Mouse (Mus musculus) left cerebral cortex, adult 11 months (tissue): Measurements from ENCODE around the gene Oasl2.
"Not testable (repeated sequence)": the region's sequence is repeated elsewhere in the genome, so short reads cannot be mapped to it uniquely, and the experiment has no call there.

Source experiments
- DNase-seq: peaks from one replicate; pipeline ENCODE4 v3.0.0; 2022; ENCODE audit warnings: low spot score

Oasl2 gene

DNA sequence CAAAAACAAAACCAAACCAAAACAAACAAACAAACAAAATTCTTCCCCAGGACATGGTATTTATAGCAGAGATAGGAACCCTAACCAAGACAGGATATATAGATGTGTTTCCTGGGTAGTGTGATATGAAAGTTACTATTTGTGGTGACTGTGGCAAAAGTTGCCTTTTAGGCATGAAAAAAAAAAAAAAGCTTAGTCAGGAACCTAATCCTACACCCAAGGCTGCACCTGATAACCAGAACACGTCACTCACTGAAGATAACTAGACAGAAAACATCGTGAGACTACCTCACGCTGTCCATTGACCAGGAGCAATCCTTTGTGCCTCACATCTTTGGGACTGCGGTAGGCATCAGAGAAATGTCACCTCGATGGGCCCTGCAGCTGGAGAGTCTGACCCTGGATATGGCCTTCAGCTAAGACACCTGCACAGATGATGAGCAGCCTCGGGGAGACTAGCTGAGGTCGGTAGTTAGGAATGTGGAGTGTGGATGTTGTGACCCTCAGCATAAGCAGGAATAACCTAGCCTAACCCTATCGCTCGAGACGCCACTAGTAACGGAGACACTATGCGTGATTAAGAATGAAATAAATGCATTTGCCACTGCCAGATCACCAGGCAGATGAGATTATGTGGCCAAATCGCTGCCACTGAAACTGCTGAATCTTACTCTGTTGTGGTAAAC lies at the start of gene Oasl2:
Gene Oasl2, plus strand, starts transcription at position 249 of the 686 bp plus-strand sequence.
- DNase-seq: no peak

DNA sequence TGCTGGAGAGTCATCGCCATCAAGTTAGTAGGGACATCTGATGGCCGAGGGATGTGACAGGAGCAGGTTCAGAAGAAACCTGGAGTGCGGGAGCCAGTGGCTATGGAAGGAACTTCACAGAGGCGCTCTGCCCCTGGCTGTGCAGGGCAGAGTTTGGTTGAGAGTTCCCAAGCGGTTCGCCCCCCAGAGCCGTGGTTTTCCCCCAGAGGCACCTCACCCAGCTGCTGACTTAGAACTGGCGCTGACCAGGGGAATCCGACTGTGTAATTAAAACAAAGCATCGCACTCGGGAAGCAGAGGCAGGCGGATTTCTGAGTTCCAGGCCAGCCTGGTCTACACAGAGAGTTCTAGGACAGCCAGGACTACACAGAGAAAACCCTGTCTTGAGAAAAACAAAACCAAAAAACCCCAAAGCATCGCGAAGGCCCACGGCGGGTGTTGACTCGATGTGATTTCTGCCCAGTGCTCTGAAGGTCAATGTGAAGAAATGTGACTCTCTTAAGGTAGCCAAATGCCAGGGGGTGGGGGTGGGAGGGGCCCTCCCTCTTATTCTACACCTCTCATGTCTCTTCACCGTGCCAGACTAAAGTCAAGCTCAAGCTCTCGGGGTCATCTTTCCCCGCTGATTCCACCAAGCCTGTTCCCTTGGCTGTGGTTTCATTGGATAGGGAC lies 45.0 kb upstream of the Oasl2 start:
- DNase-seq: no peak

DNA sequence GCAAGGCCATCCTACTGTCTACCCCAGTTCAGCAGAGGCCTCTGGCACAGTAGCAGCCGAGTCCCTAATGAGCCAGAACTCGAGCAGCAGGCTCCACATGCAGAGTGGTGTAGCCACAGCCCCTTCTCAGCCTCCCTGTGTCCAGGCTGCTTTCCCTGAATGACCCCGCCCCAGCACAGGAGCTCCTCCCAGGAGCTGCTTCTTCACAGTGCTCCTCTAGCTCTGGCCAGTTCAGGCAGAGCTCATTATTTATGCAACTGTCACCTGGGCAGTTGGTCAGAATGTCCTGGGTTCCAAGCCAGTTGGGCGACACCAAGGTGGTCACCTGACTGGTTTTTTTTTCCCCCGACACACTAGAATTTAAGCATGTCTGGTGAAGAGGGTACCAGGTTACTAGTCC lies 43.4 kb upstream of the Oasl2 start, which contains the start of gene 4930519G04Rik:
Gene 4930519G04Rik, plus strand, starts transcription at position 301 of the 400 bp plus-strand sequence.
- not testable (repeated sequence) for DNase-seq

DNA sequence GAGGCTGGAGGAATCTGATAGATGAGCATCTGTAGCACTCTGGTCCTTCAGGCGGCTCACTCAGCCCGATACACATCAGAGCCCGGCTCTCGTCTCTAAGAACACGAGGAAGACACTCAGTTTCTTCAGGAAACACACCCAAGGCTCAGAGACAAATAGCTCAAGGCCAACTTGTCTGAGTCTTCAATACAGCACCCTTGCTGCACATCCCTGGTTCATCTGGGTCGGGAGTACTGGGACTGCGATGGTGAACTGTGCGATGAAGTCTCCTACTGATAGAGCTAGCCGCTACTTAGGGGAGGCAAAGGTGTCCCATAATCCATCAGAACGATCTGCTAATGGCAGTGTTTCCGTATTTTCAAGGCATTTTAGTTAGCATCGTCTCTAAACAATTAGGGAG lies 38.2 kb upstream of the Oasl2 start, which contains the start of gene Gm9936:
Gene Gm9936, minus strand, starts transcription at position 101 of the 400 bp plus-strand sequence.
- no peak for DNase-seq

DNA sequence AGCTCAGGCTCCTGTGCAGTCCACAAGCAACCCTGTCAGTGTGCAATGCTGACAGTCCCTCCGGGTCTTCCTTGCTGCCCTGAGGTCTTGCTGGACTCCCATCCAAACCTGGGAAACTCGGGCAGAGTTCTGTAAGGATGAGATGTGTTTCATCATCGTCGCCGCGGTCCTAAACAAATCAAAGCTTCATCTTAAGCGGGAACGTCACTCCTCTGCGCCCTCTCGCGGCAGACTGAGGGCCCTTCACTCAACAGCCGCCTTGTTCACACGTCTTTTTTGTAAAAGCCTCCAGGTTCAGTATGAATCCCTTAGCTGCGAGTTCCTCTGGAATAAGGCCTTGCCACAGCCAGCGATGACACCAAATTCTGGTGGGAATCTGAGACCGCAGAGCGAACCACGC lies 37.5 kb upstream of the Oasl2 start:
- DNase-seq: peak; percentile 55

DNA sequence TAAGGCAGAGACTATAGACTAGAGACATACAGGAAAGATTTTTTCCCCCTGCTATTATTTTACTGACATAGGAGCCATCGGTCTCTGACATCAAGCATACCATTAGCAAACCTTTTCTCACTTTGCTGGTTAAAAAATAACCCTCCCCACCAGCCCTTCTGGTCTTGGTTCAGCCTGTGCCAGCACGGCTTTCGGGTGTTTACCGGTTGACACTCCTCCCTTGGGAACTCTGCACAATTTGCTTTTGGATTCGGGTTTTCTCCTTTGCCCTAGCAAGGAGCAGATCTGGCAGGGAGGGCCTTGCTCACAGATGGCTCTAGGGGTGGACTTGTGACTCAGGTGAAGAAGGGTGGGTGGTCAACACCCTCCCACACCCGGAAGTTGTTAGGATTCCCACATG lies 35.0 kb upstream of the Oasl2 start:
- DNase-seq: no peak

DNA sequence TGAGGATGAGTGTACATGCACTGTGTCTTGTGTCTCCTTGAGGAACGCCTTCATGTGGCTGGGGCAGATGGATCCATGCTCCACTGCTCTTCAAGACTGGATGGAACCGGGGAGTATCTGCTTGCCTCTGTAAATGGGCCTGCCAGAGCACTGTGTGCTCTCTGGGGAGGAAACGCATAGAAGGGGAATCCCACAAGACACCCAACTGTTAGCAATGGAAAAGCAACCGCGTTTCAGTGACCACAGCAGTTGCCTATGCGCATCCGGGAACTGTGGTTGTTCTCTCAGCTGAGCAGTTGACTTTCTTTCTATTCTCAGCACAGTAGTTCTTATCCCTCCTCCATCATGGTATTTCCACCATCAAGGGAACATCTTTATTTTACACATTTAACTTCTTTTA lies 31.9 kb upstream of the Oasl2 start:
- no peak for DNase-seq

DNA sequence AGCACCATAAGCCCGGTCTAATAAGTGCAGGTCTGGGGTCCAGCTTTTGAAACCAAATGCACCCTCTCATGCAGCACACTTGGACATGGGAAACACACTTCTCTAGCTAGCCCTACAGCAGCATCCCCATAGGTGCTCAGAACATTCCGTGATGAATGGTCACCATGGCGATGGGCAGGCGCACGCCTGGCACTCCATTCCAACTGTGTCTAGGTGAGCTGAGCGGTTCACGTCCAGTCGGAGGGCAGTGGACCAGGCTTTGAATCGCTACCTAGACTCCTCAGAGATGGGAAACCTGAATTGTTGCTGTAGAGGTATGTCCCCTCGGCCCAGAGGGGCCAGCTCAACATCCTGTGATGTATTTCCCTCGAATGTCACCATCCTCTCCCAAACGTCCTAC lies 31.5 kb upstream of the Oasl2 start:
- no peak for DNase-seq

DNA sequence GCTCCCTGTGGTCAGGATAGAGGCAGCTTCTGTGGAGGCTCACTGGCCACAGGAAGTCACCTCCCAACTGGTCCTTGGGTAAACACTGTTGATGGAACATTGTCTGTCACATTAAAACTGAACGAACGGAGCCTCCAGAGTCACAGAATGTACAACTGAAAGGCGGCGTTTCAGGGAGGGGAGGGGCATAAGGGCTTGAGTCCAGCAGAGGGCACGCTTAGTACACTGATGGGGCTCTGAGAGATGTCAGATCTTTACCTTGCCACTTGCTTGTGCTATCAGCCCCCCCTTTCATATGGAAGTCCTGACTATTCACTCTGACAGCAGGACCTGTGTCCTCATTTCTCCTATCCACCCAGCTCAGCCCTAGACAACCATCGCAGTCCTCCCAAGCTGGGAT lies 20.9 kb upstream of the Oasl2 start:
- DNase-seq: no peak

DNA sequence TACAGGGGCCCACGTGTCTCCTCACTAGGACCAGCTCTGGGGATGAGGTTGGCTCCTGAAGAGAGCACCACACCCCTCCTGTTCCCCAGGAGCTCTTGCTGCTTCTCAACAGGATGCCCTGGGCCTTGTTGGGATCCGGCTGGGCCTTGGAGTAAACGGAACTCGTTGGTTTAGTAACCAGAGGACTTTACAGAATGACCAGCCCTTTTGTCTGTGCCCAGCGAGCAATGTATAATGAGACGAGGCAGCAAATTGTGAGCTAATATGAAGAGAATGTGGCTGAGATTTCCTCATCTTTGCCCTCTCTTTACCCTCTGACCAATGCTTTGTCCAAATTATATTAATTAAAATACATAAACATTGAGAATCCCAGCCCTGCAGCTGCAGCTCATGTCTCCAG lies 20.4 kb upstream of the Oasl2 start:
- no peak for DNase-seq

DNA sequence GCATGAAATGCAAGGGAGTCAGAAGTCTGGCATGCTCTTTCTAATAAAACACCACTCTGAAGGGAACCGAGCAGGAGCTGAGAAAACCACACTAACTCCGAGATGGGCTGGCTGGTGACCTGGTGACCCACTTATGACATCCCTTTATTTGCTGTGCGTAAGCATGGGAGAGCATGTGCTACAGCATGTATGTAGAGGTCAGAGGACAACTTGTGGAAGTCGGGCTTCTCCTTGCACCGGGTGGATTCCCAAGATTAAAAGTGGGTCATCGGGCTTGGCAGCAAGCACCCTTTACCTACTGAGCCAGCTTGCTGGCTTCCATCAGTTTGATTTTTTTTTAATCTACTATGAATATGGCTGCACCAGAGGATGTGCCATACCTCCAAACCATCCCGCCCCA lies 19.2 kb upstream of the Oasl2 start:
- DNase-seq: no peak

DNA sequence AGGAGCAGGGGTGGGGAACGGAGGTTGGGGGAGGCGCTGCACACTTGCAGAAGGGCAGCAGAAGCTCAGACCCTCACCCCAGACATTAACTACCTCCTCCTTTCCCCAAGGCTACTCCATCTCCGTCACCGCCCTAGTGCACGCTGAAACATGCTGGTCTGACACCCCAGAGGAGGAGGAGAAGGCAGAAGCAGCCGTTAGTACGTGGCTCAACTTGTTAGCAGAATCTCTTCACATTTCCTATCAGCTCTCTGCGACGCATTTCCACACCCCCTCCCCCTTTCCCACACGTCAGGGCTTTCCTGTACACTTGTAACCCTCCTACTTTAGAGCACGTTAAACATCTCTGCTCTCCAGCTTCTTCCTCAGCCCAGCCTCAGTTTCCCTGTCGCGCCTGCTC lies 17.3 kb upstream of the Oasl2 start:
- no peak for DNase-seq

DNA sequence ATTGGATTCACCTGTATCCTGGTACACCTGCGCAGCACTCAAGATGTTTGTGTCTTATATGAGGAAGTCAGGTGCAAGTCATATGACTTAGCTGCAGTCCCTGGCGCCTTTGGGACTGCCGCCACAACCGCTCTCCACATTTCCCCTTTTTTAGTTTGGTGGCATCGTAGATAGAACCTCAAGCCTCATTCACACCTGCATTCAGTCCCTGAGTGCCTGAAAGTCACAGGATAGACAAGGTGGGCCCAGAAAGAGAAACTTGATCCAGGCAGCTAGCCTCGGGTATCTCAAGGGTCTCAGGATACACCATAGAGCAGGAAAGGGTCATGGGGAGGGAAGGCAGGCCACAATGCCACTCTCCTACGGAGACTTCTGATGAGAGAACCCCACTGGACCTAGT lies 14.4 kb upstream of the Oasl2 start:
- not testable (repeated sequence) for DNase-seq

DNA sequence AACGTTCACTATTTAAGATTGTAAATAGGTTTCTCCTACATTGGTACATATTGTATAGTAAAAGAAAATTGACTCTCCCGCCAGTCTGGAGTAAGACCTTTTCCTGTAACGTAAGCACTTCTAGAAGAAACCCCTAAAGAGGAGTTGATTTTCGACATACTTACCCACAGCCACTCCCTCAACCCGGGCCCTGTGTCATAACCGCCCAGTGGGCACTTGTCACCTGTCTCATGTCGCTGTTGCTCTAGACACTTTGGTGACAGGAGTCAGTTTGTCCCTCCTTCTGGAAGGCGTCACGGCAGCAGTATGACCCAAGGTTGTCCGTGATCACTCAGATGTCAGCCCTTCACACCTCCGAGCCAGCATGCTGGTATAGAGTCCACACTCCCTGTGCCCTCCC lies 13.7 kb upstream of the Oasl2 start:
- DNase-seq: no peak

DNA sequence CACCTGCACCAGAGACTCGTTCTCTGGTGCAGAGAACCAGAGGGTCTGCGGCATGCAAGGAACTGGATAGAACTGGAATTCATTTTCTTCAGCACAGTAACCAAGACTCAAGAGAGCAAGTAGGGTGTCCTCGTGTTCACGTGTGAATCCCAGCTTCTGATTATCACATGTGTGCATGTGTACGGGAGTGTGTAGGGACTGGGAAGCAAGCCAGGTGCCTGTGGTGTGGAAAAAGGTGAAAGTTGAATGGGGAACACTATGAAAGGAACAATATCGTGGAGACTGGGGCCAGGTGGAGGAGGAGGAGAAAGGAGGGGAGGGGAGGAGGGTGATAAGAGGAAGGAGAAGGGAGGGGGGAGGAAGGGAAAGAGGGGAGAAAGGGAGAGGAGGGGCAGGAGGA lies 9.9 kb upstream of the Oasl2 start:
- DNase-seq: no peak

DNA sequence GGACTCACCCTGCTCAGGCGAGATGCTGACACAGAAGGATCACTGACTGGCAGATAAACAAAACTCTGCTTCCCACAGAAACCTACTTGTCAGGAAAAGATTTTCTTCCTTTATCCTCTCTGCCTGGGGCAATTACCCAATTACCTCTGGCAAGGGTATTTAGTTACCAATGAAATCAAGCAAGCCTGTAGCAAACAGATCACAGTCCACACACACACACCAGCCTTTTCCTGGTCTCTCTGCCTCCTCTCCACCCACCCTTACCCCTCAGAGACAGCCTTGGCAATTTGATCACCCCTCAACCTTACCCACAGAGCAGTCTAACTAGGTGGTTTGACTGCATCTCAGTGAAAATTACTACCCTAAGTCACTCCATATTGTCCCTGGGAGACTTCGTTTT lies 7.7 kb upstream of the Oasl2 start:
- DNase-seq: no peak

DNA sequence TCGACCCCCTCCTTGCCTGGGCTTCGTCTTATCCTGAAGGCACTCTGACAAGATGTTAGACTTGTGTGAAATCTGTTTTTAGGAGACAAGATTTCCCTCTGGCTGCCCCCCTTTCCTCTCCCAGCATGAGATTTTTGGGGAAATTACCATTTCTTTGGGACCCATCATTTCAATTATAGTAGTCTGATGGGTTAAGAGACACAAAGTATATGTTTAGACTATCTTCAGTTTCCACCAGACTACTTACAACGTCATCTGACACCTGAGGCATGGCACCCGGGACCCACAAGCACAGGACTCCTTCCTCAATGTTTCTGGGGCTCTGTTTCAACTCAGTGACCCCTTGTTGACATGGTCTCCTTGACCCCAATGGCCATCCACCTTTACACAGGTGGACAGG lies 1.2 kb upstream of the Oasl2 start:
- no peak for DNase-seq

DNA sequence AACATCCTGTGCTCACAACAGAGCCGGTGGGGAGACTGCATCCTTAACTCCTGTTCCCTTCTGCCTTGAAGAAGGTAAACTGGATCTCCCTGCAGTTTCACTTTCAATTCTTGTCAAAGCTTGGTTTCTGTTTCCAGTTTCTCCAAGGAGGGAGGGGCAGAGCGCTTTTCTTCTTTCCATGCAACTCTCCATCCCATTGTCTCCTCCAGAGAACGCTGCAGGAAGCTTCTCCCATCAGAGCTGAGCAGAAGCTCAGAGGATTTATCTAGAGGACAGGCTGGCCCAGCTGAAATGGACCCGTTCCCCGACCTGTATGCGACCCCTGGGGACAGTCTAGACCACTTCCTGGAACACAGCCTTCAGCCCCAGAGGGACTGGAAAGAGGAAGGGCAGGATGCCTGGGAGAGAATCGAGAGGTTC lies 648 bp downstream of the Oasl2 start:
- DNase-seq: no peak

DNA sequence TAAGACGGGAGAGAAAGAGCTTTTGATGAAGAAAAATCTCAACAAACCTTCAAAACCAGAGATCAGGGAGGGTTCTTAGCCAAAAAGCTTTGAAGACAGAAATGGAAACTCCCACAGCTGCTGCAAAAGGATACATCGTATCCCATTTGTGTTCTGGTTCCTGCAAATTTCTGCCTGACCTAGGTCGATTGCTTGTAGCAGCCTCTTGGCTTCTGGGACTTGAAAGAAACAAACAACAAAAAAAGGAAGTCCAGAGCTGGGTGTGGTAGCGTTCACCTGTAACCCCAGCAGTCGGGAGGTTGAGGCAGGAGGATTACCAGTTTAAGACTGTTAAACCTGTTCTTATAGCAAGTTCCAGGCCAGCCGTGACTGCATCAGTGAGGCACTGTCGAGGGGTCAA lies 2.1 kb downstream of the Oasl2 start:
- no peak for DNase-seq

DNA sequence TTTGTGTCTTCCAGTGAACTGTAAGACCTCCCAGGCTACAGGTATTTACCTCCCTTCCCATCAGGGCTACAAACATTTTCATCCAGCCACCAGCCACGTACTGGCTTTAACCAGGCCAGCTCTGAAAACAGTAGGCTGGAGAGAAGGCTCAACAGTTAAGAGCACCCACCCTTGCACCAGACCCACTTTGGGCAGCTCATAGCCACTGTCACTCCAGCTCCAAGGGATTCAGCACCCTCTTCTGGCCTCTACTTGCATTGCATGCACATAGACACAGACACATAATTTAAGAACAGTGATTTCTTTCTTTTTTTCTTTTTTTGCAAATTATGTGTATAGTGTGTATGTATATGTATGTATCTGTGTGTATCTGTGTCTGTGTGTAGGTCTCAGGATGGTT lies 5.7 kb downstream of the Oasl2 start:
- no peak for DNase-seq

DNA sequence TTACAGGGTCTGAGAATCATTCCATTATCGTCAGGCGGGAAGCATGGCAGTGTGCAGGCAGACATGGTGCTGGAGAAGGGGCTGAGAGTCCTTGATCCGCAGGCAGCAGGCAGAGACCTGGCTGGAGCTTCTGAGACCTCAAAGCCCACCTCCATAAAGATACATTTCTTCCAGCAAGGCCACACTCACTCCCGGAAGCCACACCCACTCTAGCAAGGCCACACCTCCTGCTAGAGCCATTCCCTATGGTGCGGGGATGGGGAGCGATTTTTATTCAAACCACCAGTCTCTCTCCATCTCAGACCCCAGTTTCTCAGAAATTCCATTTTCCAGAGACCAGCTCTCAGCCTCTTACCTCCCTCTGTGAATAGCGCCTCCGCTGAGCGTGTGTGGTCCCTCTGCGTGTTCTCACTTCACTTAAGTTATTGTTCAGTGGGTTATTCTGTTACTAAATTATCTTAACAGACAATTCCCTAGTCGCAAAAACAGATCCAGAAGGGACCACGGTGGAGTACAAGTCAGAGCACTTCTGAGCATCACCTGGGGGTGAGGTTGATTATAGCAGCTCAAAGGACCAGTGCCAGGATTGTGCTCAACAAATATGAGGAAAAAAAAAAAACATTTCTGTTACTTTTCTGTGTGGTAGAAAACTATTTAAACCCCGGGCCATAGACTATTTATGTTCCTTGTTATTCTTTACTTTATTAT lies 12.0 kb downstream of the Oasl2 start:
- DNase-seq: no peak

DNA sequence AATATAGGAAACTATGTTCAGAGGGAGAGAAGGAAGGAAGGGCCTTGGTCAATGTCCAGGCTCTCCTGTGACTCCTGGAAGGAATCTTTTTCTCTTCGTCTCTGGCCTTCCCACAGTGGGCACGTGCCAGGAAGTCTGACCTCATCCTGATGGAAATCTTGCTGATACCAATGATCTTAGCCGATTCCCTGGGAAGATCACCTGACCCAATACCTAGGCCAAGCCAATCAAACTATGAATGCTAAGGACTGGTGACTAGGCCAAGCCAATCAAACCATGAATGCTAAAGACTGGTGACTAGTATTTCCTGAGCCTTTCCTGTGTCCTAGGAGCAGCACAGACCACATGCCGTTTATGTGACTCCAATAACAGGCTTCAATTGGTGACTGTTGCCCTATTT lies 16.9 kb downstream of the Oasl2 start:
- DNase-seq: no peak

DNA sequence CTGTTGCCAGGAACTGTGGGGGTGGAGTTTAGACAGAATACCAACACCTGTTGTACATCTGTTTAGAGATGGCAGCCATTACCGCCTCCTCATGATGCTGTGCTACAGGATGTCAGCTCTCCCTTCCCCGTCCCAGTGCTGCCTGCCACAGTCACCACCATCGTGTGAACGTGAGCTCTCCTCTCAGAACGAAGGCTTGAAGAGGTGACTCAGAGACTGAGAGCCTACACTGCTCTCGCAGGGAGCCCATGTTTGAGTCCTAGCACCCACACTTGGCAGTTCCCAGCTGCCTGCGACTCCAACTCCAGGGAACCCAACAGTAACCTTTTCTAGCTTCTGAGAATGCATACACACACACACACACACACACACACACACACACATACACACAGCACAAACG lies 18.1 kb downstream of the Oasl2 start:
- DNase-seq: no peak
